Mouse (Mus musculus) liver (tissue): ENCODE measurements around the gene Slc26a9.

ENCODE experiments used
- DNase-seq: peaks from one replicate; pipeline ENCODE4 v3.0.0-alpha.2; 2020; ENCODE audit warnings: mixed read lengths

The Slc26a9 gene

GRCm38 (mm10) chr1:131743868-131744464 is at the start of gene Slc26a9:
TSS of gene Slc26a9 (plus strand) at chr1:131744022.
- DNase-seq: no peak

- no peak for DNase-seq
Measured at GRCm38 (mm10) chr1:131695308-131695707, 48.5 kb upstream of the Slc26a9 start.

DNA sequence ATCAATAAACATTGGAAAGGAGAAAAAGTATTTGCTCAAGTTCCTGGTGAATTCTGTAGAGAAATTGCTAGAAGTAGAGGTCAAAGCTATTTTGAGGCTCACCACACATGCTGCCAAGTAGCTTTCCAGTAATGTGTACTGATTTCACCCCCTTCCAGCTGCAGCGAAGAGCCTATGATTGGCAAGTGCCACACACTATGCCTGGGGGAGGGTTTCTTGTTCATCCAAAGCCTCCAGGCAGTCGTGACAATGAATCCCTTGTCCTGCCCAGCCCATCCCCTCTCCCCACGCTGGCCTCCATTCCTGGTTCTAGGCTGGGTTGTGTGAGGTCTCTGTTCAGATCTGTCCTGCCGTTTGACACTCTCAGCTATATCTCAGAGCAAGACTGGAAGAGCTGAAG is 47.5 kb upstream of the Slc26a9 start:
- no peak for DNase-seq

GRCm38 (mm10) chr1:131698770-131699169 is 45.1 kb upstream of the Slc26a9 start:
- DNase-seq: no peak

- DNase-seq: no peak
Measured at GRCm38 (mm10) chr1:131699642-131700041, 44.2 kb upstream of the Slc26a9 start.

DNA sequence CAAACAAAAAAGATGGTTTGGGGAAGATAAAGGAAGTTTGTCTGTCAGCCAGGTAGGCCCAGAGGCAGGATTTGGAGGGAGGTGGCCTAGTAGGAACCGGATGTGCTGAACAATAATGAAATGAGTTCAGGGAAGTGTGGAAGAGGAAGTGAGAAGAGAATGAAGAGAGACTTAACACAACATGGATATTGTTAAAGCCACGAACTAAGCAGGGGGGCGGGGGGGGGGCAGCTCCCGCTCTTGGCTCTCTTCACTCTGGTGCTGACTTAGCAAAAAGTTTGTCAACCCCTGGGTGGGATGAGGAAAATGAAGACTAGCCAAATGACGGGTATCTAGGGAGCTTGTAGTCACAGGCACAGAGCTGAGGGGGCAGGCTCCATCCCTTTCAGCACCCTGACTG is 43.4 kb upstream of the Slc26a9 start:
- DNase-seq: no peak

- no peak for DNase-seq
Measured at GRCm38 (mm10) chr1:131701391-131701790, 42.4 kb upstream of the Slc26a9 start.

- DNase-seq: no peak
Measured at GRCm38 (mm10) chr1:131702094-131702766, 41.6 kb upstream of the Slc26a9 start.

- no peak for DNase-seq
Measured at GRCm38 (mm10) chr1:131703482-131703881, 40.3 kb upstream of the Slc26a9 start.

DNA sequence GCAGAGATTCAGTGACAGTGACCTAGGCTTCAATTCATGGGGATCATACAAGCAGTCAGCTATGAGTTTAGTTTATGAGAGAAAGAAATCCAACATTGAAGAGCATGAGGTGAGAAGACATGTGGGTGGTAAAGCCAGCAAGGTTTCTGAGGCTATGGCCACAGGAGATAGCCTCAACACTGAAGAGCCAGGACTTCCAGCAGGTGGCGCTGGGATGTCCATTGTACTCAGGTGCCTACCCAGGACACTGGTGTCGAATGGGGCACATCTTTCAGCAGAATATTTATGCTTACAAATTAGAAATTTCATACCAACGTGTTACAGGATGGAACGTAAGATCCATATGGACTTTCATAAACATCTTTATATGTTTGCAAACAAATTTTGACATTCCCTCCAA is 35.5 kb upstream of the Slc26a9 start:
- DNase-seq: peak; percentile 66

DNA sequence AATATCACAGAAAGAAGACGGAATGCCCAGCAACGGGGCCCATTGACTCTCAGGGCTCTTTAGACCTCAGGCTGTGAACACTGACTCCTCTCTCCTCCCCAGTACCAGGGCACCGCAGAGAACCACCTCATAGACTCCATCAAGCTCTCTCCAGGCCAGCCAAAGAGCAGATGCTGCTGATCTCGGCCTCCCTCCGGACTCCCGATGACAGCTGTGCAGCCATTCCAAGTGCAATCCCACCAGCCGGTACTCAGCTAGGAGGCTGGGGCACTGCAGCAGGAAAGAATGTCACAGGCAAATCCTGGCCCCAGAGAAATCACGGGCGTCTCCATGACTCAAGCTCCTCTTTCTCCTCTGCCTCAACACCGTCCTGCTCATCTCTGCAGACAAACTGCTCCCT is 32.3 kb upstream of the Slc26a9 start:
- no peak for DNase-seq

DNA sequence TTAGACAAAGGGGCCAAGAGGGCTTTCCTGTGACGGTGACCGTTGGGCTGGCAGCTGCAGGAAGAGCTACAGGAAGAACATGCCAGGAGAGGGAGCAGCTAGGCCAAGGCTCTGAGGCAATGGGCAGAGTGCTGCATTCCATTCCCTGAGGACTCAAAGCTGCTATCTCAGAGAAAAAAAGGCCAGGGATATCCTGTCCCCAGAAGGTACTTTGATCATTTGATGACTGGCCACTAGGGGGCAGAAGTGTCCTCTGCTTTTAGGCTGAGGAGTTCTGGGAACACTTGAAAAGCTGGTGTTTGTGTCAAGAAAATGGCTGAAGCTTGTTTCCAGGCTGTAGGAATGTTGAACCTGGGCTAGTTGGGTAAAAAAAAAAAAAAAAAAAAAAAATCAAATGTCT is 31.4 kb upstream of the Slc26a9 start:
- DNase-seq: peak; percentile 75

DNA sequence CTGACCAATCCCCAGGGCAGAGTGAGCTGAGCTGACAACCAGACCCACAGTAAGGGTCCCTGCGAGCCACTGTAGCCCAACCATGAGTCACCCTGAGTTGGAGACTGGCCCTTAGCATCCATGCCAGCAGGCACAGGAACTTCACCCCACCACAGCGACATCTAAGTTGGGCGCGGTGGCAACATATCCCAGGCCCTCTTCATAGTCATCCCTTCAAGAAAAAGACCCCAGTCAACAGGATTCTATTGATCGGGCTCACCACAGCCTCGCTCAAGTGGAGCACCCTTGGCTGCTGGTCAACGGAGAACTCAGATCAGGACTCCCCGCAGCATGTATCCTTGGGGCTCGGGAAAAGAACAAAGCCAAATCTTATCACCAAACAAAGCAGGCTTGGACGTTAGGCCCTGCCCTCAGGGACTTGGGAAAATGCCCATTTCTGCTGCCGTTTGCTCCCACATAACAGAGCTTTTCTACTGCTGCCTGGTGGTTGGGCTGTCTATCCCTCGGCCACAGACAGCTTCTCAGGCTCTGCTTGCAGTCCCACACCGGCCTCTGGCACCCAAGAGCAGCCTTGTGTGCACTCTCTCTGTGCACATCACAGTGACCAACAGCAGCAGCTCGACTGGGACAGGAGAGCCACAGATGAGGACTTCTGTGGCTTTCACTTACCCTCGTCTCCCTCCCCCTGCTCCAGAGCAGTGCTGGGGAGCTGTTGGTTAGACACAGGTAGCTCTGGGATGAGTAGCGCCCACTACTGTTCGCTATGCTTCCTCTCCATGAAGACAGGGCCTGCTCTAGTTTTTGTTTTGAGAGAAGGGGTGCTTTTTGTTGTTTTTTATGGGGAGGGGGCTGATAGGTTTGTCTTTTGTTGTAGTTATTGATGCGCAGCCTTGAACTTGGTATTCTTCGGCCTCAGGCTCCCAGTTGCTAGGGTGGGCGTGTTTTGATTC is 29.2 kb upstream of the Slc26a9 start:
- no peak for DNase-seq

GRCm38 (mm10) chr1:131718952-131719694 is 24.7 kb upstream of the Slc26a9 start:
- DNase-seq: no peak

DNA sequence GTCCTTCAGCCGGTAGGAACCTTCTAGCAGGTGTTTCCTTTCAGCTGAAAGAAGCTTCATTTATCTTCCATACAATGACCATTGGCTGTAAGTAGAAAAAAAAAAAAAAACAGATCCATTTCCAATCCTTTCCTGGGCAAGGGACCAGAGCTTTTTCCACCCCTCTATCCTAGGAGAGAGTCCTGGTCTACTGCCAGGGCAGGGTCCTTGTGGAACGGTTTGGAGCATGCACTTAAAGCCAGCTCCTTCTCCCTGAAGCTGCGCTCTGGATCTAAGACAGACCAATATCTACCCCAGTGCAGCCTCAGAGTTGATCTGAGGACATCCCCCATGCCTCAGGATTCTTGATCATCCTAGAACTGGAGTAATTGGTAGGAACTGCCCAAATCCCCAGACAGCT is 21.8 kb upstream of the Slc26a9 start:
- DNase-seq: no peak

- DNase-seq: no peak
Measured at GRCm38 (mm10) chr1:131723549-131723948, 20.3 kb upstream of the Slc26a9 start.

GRCm38 (mm10) chr1:131726586-131726985 is 17.2 kb upstream of the Slc26a9 start:
- DNase-seq: no peak

GRCm38 (mm10) chr1:131730639-131731437 is 13.0 kb upstream of the Slc26a9 start:
- no peak for DNase-seq

DNA sequence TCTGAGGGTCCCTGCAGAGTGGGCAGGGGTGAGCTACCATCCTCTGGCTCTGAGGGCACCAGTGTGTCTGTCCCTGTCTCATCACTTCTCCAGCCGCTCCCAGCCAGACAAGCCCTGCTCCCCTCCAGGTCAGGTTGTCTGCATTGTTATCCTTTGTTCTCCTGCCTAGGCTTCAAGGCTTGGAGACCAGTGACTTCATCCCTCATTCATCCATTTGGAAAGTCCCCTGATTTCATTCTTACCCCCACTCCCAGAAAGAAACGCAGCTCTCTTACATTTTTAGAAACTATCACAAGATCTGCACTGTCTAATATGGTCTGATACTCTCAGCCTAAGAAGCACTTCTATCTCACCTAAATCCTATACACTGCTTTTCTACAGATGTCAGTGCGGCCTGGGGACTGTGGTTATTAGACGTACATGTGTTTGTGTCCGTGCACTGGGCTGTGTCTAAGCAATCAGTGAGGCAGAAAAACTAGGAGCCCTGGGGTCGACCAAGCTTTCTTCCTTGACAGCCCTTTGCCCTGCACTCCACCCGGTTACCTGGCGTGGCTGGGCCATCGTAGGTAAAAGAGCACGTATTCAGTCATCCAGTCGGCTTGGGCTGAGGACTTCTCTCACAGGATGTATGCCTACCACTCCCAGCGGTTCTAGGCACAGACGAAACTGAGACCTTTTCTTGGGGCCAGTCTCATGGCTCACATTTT is 10.2 kb upstream of the Slc26a9 start:
- no peak for DNase-seq

GRCm38 (mm10) chr1:131734657-131735273 is 9.1 kb upstream of the Slc26a9 start:
- DNase-seq: no peak

DNA sequence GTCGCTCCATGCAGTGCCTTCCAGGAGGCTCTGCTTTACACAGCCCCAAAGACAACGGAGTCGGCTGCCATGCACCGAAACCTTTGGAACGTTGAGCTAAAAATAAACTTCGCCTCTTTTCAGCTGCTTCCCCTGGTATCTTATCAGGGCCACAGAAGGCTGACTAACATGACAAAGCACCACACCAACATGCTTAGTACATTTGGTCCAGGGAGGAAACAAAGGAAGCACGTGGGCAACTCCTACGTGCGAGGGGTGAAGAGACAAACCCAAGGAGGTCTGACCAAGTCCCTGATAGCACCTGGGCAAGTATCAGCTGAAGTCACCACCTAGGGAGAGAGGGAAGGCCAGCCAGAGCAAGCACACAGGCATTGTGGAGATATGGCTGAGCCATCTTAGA is 7.3 kb upstream of the Slc26a9 start:
- no peak for DNase-seq
